In the genomic region with DNA sequence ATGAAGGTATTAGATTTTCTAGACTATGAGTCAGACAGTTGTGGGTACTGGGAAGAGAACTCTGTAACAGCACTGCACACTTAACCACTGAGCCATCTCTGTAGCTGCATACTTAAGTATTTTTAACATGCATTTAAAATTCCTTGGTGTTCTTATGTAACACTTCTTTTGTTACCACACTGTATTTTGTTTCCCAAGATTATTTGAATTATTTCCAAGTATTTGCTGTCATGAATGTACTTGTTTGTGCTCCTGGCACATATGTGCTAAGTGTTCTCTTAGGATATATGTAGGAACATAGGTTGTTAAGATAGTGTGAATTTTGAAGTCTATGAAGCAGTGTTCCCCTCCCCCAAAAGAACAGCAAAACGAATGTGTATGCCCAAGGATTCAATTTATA, we compare ENCODE assay signal across 28 mouse cellular contexts.
"Had no signal": no experiment of that assay in that cellular context is flagged by ENCODE, and none has a peak within 500 bp of the region (broad histone marks: within the 10 kb centered on the region; RNA-seq: fewer than 3 reads in every experiment).

No protein-coding gene starts in this region.

- H3K27me3 ChIP-seq: heart, embryonic 12.5 days; hindbrain, embryonic 12.5 days; hindbrain, embryonic 15.5 days; kidney, embryonic 15.5 days; limb, embryonic 12.5 days; liver, embryonic 13.5 days; liver, embryonic 15.5 days had no signal

- H3K4me1 ChIP-seq: limb, embryonic 10.5 days had no signal

- H3K4me3 ChIP-seq: gastrocnemius, adult 2 months; heart, embryonic 10.5 days; heart, embryonic 12.5 days; hindbrain, embryonic 10.5 days; hindbrain, embryonic 12.5 days; hindbrain, embryonic 15.5 days; kidney, embryonic 15.5 days; left cerebral cortex, adult 2 months; limb, embryonic 10.5 days; limb, embryonic 12.5 days; liver, embryonic 13.5 days; liver, embryonic 15.5 days had no signal

- H3K9ac ChIP-seq: heart, embryonic 12.5 days; hindbrain, embryonic 12.5 days; hindbrain, embryonic 15.5 days; kidney, embryonic 15.5 days; limb, embryonic 12.5 days; liver, embryonic 13.5 days; liver, embryonic 15.5 days had no signal

- H3K4me2 ChIP-seq: heart, embryonic 12.5 days; hindbrain, embryonic 12.5 days; hindbrain, embryonic 15.5 days; kidney, embryonic 15.5 days; limb, embryonic 12.5 days; liver, embryonic 11.5 days; liver, embryonic 13.5 days; liver, embryonic 15.5 days had no signal

- DNase-seq: gastrocnemius, adult 2 months; gastrocnemius, postnatal 10 days; gastrocnemius, postnatal 25 days; heart, adult 18-20 months; heart, postnatal 10 days; heart, postnatal 4 days; kidney, adult 11 months; kidney, adult 2 months; kidney, adult 9 months; kidney, postnatal 14 days; kidney, postnatal 36 days; layer of hippocampus, adult 9-11 months; liver; liver, embryonic 13.5 days had no signal

- ATAC-seq: hindbrain, postnatal 0 days; intestine, embryonic 16.5 days had no signal

- H3K9me3 ChIP-seq: heart, embryonic 10.5 days; heart, embryonic 12.5 days; hindbrain, embryonic 10.5 days; hindbrain, embryonic 12.5 days; hindbrain, embryonic 15.5 days; kidney, embryonic 15.5 days; limb, embryonic 10.5 days; limb, embryonic 12.5 days; liver, embryonic 13.5 days; liver, embryonic 15.5 days had no signal

- H3K27ac ChIP-seq: gastrocnemius, adult 2 months; heart, embryonic 10.5 days; hindbrain, embryonic 10.5 days; hindbrain, embryonic 12.5 days; hindbrain, embryonic 15.5 days; hindbrain, postnatal 0 days; kidney, embryonic 15.5 days; kidney, postnatal 0 days; left cerebral cortex, adult 2 months; limb, embryonic 10.5 days; limb, embryonic 12.5 days; liver, embryonic 13.5 days; liver, embryonic 15.5 days had no signal

- H3K36me3 ChIP-seq: hindbrain, embryonic 12.5 days; hindbrain, embryonic 15.5 days; liver, embryonic 13.5 days; liver, embryonic 15.5 days had no signal
